10 mouse cellular contexts compared by ENCODE assay signal in genomic region chr1:136555892-136556291, GRCm38 (mm10).
DNase-seq lines count a peak whose midpoint lies in the region; ATAC-seq and TF ChIP-seq lines count a peak whose summit lies in the region.
"Had no signal": no experiment of that assay in that cellular context is flagged by ENCODE, and none has a peak within 500 bp of the region (broad histone marks: within the 10 kb centered on the region; RNA-seq: fewer than 3 reads in every experiment).

No protein-coding gene starts in this region.

- H3K27me3 ChIP-seq in hindbrain, postnatal 0 days (ENCODE audit: insufficient read depth, low read length) = no peaks in the 10 kb centered on the region
- no peaks in the 10 kb centered on the region for H3K27me3 ChIP-seq in hindbrain, embryonic 10.5 days (ENCODE audit: insufficient read depth, poor library complexity, severe bottlenecking)
- no peaks in the 10 kb centered on the region for H3K27me3 ChIP-seq in heart, postnatal 0 days (ENCODE audit: control insufficient read depth, insufficient read depth, low read length)

- no peak overlapping the region for H3K27ac ChIP-seq in hindbrain, postnatal 0 days
- no peak overlapping the region for H3K27ac ChIP-seq in hindbrain, embryonic 10.5 days
- H3K27ac ChIP-seq in heart, postnatal 0 days (ENCODE audit: low read depth) = no peak overlapping the region

- TF ChIP-seq EP300 in heart, postnatal 0 days (IDR thresholded peaks at IDR 0.05; ENCODE audit: low read depth) = no peak

- H3K9ac ChIP-seq in hindbrain, postnatal 0 days (replicated peaks; ENCODE audit: low read length) = no peak overlapping the region
- no peak overlapping the region for H3K9ac ChIP-seq in heart, postnatal 0 days (replicated peaks; ENCODE audit: low read depth, low read length)

- peak; percentile 83 for ATAC-seq in hindbrain, postnatal 0 days
- ATAC-seq in heart, postnatal 0 days (ENCODE audit: insufficient read depth, low read depth) = peak; percentile 68

- no peak overlapping the region for H3K4me3 ChIP-seq in hindbrain, postnatal 0 days (ENCODE audit: low read length)
- H3K4me3 ChIP-seq in hindbrain, embryonic 10.5 days = no peak overlapping the region
- H3K4me3 ChIP-seq in heart, postnatal 0 days (ENCODE audit: low read depth, low read length) = no peak overlapping the region
- no peak overlapping the region for H3K4me3 ChIP-seq in lung, adult 2 months (replicated peaks; ENCODE audit: extremely low read depth, low read depth, low read length)
- H3K4me3 ChIP-seq: megakaryocyte, embryonic 14.5 days had no signal

- DNase-seq in hindbrain, postnatal 0 days (ENCODE audit: low spot score) = peak; percentile 46
- DNase-seq in hindbrain, embryonic 10.5 days (ENCODE audit: low spot score) = no peak
- DNase-seq in R1 (ENCODE audit: low read depth, low spot score) (peak; percentile 76), liver (no peak)
- peak; percentile 36 for DNase-seq in heart, postnatal 0 days (ENCODE audit: low spot score)
- DNase-seq in lung, adult 2 months = peak; percentile 23
- DNase-seq in cerebellum, postnatal 25 days = no peak
- no peak for DNase-seq in left cerebral cortex, adult 11 months (ENCODE audit: low spot score)

- no peaks in the 10 kb centered on the region for H3K36me3 ChIP-seq in hindbrain, postnatal 0 days (ENCODE audit: insufficient read depth, low read length)
- no peaks in the 10 kb centered on the region for H3K36me3 ChIP-seq in hindbrain, embryonic 10.5 days
- no peaks in the 10 kb centered on the region for H3K36me3 ChIP-seq in heart, postnatal 0 days (replicated peaks; ENCODE audit: control insufficient read depth, insufficient read depth, low read length)
- H3K36me3 ChIP-seq: G1E had no signal

- peak overlapping the region; percentile 26 for H3K4me2 ChIP-seq in hindbrain, postnatal 0 days (ENCODE audit: low read depth, low read length)
- peak overlapping the region; percentile 15; the same call in 1 of the 2 replicates for H3K4me2 ChIP-seq in heart, postnatal 0 days (ENCODE audit: low read depth, low read length)

- 24% methylated on average over 7 of the region's 7 CpGs for WGBS in hindbrain, postnatal 0 days
- 56% methylated on average over 7 of the region's 7 CpGs for WGBS in hindbrain, embryonic 10.5 days
- 20% methylated on average over 7 of the region's 7 CpGs for WGBS in heart, postnatal 0 days
- WGBS in lung, adult 2 months = 34% methylated on average over 7 of the region's 7 CpGs

- peak; percentile 43 for TF ChIP-seq CTCF in hindbrain, postnatal 0 days (IDR thresholded peaks at IDR 0.05; ENCODE audit: low read depth)
- peak; percentile 26; the same call in 1 of the 2 replicates for TF ChIP-seq CTCF in heart, postnatal 0 days (IDR thresholded peaks at IDR 0.05; ENCODE audit: low read depth)
- TF ChIP-seq CTCF in lung, adult 2 months (IDR thresholded peaks at IDR 0.05; ENCODE audit: insufficient read depth, low read length) = no peak

- H3K9me3 ChIP-seq in hindbrain, postnatal 0 days (ENCODE audit: low read length) = no peaks in the 10 kb centered on the region
- no peaks in the 10 kb centered on the region for H3K9me3 ChIP-seq in hindbrain, embryonic 10.5 days
- H3K9me3 ChIP-seq in heart, postnatal 0 days (replicated peaks; ENCODE audit: control insufficient read depth, low read length) = no peaks in the 10 kb centered on the region
- H3K9me3 ChIP-seq: G1E had no signal

- no peak for TF ChIP-seq POLR2A in lung, adult 2 months (IDR thresholded peaks at IDR 0.05; ENCODE audit: borderline replicate concordance, extremely low read depth, low read depth, low read length)

- 0 out of 2 replicates have a peak, but pooled peaks cover 5% of the 10 kb centered on the region for H3K4me1 ChIP-seq in hindbrain, postnatal 0 days (ENCODE audit: insufficient read depth, low read length)
- H3K4me1 ChIP-seq in hindbrain, embryonic 10.5 days (replicated peaks) = no peaks in the 10 kb centered on the region; the same call in 1 of the 2 replicates
- no peaks in the 10 kb centered on the region for H3K4me1 ChIP-seq in heart, postnatal 0 days (ENCODE audit: control insufficient read depth, insufficient read depth)
- H3K4me1 ChIP-seq in lung, adult 2 months (ENCODE audit: control insufficient read depth, insufficient read depth, low read length) = no peaks in the 10 kb centered on the region

Comparison
In these comparisons a context has a peak if more than half of its experiments do, and no peak if none do; other contexts are left out.
1. DNase-seq: peak in hindbrain, postnatal 0 days (single experiment), R1 (single experiment), heart, postnatal 0 days (single experiment) and lung, adult 2 months (single experiment); none in hindbrain, embryonic 10.5 days (single experiment), cerebellum, postnatal 25 days (0 of 2), left cerebral cortex, adult 11 months (single experiment) and liver (single experiment).